Mouse (Mus musculus) forebrain, embryonic 14.5 days (tissue): ENCODE data around the gene Fez2. TPM values are rescaled to one million over a fixed set of nuclear protein-coding genes. Genes with fewer than 3 reads are reported as not detected.

Source experiments
- ATAC-seq: fragments of 200-750 bp; cut with Nextera tagmentation; 2 replicates; pipeline ENCODE4 v1.8.0; 2017; ENCODE audit warnings: mild to moderate bottlenecking, moderate library complexity
- DNase-seq: peaks from one replicate; pipeline ENCODE4 v3.0.0-alpha.2; 2015; ENCODE audit warnings: low spot score
- H3K27ac ChIP-seq: fragments of 300-500 bp; sonication (generic); 2 replicates; pipeline ENCODE4 v1.5.1; 2014; ENCODE audit warnings: low read depth, mild to moderate bottlenecking, control low read depth, low read length, moderate library complexity
- H3K27me3 ChIP-seq: fragments of 300-500 bp; sonication (generic); replicated peaks from 2 replicates; pipeline ENCODE4 v1.6.1; 2014; ENCODE audit warnings: low read length, control low read depth, mixed read lengths; ENCODE audit not compliant: control insufficient read depth, insufficient read depth
- H3K36me3 ChIP-seq: fragments of 300-500 bp; sonication (generic); 2 replicates; pipeline ENCODE4 v1.6.1; 2014; ENCODE audit warnings: low read length, control low read depth; ENCODE audit not compliant: control insufficient read depth, insufficient read depth
- H3K4me1 ChIP-seq: fragments of 300-500 bp; sonication (generic); 2 replicates; pipeline ENCODE4 v1.6.1; 2014; ENCODE audit warnings: antibody characterized with exemption, low read length, control low read depth; ENCODE audit not compliant: control insufficient read depth, insufficient read depth
- H3K4me2 ChIP-seq: fragments of 300-500 bp; sonication (generic); 2 replicates; pipeline ENCODE4 v1.6.1; 2014; ENCODE audit warnings: mild to moderate bottlenecking, control low read depth, low read length
- H3K4me3 ChIP-seq: fragments of 300-500 bp; sonication (generic); 2 replicates; pipeline ENCODE4 v1.5.1; 2014; ENCODE audit warnings: low read depth, low read length, control low read depth
- H3K9ac ChIP-seq: fragments of 300-500 bp; sonication (generic); 2 replicates; pipeline ENCODE4 v1.6.1; 2014; ENCODE audit warnings: mild to moderate bottlenecking, low read length, control low read depth, moderate library complexity
- H3K9me3 ChIP-seq: fragments of 300-500 bp; sonication (generic); replicated peaks from 2 replicates; pipeline ENCODE4 v1.6.1; 2016; ENCODE audit warnings: low read length, control low read depth, mixed read lengths; ENCODE audit not compliant: control insufficient read depth
- WGBS: fragments of 180-500 bp; shearing (Covaris S2); extraction: QIAGEN DNeasy Blood & Tissue Kit; methylation state at CpG from one replicate; pipeline ENCODE4 v1.1.7; 2014; 5-methylcytosine and 5-hydroxymethylcytosine counted together
- polyA plus RNA-seq: library from polyadenylated mRNA; unstranded; fragments of >200 nt; fragmentation: Nextera tagmentation; extraction: Ambion mirVana; gene quantifications from 2 replicates; pipeline ENCODE4 v1.2.1, GENCODE M21; 2014

Gene Fez2
- polyA plus RNA-seq, 1 experiment from 2014 or later = 42.6 TPM

DNA sequence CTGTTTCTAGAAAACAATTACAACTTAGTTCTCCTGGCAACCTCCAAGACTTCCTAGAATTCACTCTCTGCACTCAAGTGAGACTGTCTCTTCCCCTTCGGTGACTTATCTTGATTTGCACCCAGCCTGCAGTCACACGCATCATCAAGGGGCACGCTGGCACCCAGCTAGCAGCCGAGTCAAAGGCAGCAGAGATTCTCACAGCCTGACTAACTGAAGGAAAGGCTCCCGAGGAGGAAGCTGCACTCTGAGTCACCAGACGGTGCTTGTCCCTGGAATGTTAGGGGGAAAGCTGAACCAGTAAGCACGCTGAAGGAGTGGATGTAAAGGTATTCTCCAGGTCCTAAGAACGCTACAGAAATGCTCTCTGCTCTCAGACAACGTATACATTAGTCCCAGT lies 30.3 kb downstream of the Fez2 start:
- 90% methylated on average over 9 of the region's 9 CpGs for WGBS
- H3K27me3 ChIP-seq = no peaks in the 10 kb centered on the region
- H3K27ac ChIP-seq = no peak overlapping the region
- no peak overlapping the region for H3K9ac ChIP-seq
- no peaks in the 10 kb centered on the region for H3K9me3 ChIP-seq
- ATAC-seq (no peak), DNase-seq (no peak)
- H3K36me3 ChIP-seq = no peaks in the 10 kb centered on the region; the same call in 1 of the 2 replicates
- H3K4me2 ChIP-seq = no peak overlapping the region
- H3K4me3 ChIP-seq = no peak overlapping the region
- H3K4me1 ChIP-seq = no peaks in the 10 kb centered on the region

DNA sequence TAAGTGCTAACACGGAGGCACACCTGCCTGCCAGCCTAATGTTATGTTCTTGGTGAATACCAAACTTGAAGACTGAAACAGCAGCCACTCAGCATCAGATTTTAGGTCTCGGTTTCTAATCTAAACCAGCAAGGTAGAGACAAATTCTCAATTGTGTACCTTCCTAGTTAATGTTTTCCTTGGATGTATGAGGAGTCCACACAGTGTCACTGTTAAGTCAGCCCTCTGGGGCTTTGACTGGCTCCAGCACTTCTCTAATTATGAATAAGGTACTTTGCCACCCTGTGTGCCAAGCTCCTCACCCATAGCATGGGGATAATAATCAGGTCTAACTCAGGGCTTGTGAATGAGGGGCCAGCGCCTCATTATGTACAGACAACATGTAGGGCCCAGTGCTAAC lies 35.6 kb downstream of the Fez2 start:
- ATAC-seq (no peak), DNase-seq (no peak)
- H3K4me1 ChIP-seq = no peaks in the 10 kb centered on the region
- no peaks in the 10 kb centered on the region for H3K27me3 ChIP-seq
- no peak overlapping the region for H3K9ac ChIP-seq
- H3K4me2 ChIP-seq = no peak overlapping the region
- WGBS = 87% methylated on average over 3 of the region's 3 CpGs
- no peak overlapping the region for H3K4me3 ChIP-seq
- peaks cover 9% of the 10 kb centered on the region; the same call in 1 of the 2 replicates for H3K36me3 ChIP-seq
- H3K9me3 ChIP-seq = no peaks in the 10 kb centered on the region
- H3K27ac ChIP-seq = no peak overlapping the region

DNA sequence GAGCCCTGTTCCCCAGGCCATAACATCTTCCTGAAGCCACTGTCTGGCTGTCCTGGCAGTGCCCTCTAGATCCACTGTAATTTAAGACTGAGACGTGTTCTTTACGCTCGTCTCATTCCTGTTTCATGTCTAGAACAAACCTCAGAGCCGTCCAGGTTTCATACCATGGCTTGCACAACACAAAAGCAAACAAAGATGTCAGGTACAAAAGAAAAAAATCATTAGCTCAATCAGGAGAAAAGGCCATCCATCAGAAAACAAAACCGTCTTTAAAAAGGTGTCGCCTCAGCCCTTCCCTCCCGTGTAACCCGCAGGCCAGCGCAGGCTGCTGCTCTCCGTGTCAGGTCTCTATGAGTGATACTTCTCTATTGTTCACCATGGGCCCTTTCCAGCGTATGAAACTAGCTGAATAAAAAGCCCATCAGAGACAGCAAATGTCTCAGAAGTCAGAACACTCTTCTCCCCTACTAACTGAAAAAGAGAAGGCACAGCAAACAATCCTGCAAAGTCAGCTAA lies 38.2 kb downstream of the Fez2 start:
- Histone ChIP-seq H3K36me3 (peaks cover 9% of the 10 kb centered on the region; the same call in 1 of the 2 replicates), H3K27ac (no peak overlapping the region), H3K4me2 (no peak overlapping the region), H3K4me3 (no peak overlapping the region), H3K4me1 (no peaks in the 10 kb centered on the region), H3K9me3 (no peaks in the 10 kb centered on the region), H3K9ac (no peak overlapping the region), H3K27me3 (no peaks in the 10 kb centered on the region)
- no peak for DNase-seq
- 76% methylated on average over 11 of the region's 11 CpGs for WGBS
- no peak for ATAC-seq

DNA sequence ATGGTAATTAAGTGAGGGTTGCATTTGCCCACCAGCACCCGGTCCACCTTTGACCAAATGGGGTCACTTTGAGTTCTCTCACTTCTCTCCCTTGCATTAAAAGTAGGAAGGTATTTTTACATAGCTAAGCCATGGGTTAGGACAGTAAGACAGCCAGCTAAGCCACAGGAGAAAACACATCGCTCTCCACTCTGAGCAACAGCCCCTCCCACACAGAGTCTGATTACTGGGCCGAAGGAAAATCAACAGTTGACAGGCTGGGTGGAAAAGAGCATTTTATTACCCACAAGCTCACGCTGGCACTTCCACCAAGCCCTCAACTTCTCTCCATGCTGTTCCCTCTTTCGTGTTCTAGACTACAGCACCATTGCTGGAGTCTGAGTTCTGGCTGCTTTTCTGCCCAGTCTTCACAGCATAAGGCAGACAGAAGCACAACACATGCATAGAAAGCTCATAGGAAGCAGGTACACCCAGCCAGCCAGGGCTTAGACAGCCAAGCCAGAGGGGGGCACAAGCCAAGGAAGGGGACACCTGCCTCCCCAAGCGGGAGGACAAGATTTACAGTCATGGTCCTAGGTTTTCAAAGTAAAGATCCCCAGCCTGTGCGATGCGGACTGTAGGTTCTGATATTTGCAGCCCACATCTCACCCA lies 38.7 kb downstream of the Fez2 start:
- Histone ChIP-seq H3K36me3 (peaks cover 14% of the 10 kb centered on the region; the same call in 1 of the 2 replicates), H3K27ac (no peak overlapping the region), H3K4me3 (no peak overlapping the region), H3K9ac (no peak overlapping the region), H3K4me1 (no peaks in the 10 kb centered on the region), H3K4me2 (no peak overlapping the region), H3K27me3 (no peaks in the 10 kb centered on the region), H3K9me3 (no peaks in the 10 kb centered on the region)
- DNase-seq (no peak), ATAC-seq (no peak)
- 91% methylated on average over 8 of the region's 8 CpGs for WGBS

DNA sequence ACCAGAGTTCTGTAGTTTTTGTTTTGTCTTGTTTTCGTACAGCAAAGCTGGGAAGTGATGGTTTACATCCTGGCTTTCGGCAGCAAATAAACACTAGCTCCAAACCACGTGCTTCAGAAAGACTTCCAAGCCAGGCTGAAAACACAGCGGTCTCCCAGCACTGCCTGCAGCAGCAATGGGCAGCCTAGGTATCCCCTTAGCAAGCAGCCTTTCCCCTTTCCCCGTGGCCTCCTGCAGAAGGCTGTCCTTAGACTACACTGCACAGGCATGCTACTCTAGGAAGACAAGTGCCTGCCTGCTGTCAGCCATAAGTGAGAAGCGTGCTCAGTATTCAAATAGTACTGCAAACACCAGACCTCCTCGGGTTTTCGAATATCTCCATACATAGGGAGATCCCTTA lies 41.4 kb downstream of the Fez2 start:
- 86% methylated on average over 8 of the region's 8 CpGs for WGBS
- Histone ChIP-seq H3K27ac (no peak overlapping the region), H3K36me3 (peaks cover 27% of the 10 kb centered on the region; the same call in 1 of the 2 replicates), H3K9ac (no peak overlapping the region), H3K4me3 (no peak overlapping the region), H3K4me2 (no peak overlapping the region), H3K4me1 (no peaks in the 10 kb centered on the region), H3K9me3 (no peaks in the 10 kb centered on the region), H3K27me3 (no peaks in the 10 kb centered on the region)
- ATAC-seq (no peak), DNase-seq (no peak)

DNA sequence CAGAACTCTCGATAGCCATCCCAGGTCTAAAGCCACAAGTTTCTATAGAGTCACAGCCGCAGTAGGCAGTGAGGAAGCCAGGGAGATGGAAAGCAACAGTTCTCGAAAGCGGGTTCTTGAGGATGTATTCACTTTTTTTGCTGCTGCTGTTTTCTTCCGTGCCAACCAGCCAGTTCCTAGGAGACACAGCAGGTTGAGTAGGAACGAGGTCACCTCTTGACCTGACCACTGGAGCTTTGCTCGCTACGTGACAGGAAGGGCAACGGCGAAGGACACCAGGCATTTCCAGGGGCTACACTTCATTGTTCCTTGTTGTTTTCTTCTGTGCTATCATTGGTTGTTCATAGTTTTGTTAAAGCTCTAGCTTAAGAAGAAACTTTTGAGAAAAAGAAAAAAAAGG lies 43.2 kb downstream of the Fez2 start:
- Histone ChIP-seq H3K9ac (no peak overlapping the region), H3K27me3 (no peaks in the 10 kb centered on the region), H3K4me3 (no peak overlapping the region), H3K36me3 (peaks cover 27% of the 10 kb centered on the region; the same call in 1 of the 2 replicates), H3K9me3 (no peaks in the 10 kb centered on the region), H3K4me1 (no peaks in the 10 kb centered on the region), H3K27ac (no peak overlapping the region), H3K4me2 (no peak overlapping the region)
- WGBS = 81% methylated on average over 10 of the region's 10 CpGs
- DNase-seq (no peak), ATAC-seq (no peak)

DNA sequence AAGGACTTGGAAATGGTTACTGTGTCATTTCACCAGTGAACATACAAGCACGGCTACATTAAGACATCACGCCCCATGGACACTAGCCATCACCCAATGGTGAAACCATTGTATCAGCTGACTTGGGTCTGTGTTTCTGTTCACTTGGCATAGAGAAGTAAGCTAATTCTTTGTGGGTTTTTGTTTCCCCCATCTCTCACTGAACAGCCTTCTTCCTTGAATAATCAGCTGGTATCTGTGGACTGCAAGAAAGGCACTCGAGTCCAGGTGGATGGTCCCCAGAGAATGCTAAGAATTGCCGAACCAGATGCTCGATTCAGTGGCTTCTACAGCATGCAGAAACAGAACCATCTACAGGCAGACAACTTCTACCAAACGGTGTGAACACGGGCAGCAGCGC lies 44.1 kb downstream of the Fez2 start:
- Histone ChIP-seq H3K4me1 (no peaks in the 10 kb centered on the region), H3K36me3 (peaks cover 27% of the 10 kb centered on the region; the same call in 1 of the 2 replicates), H3K9ac (no peak overlapping the region), H3K27ac (no peak overlapping the region), H3K4me2 (no peak overlapping the region), H3K4me3 (no peak overlapping the region), H3K27me3 (no peaks in the 10 kb centered on the region), H3K9me3 (no peaks in the 10 kb centered on the region)
- WGBS = 92% methylated on average over 8 of the region's 8 CpGs
- ATAC-seq = no peak
- no peak for DNase-seq

DNA sequence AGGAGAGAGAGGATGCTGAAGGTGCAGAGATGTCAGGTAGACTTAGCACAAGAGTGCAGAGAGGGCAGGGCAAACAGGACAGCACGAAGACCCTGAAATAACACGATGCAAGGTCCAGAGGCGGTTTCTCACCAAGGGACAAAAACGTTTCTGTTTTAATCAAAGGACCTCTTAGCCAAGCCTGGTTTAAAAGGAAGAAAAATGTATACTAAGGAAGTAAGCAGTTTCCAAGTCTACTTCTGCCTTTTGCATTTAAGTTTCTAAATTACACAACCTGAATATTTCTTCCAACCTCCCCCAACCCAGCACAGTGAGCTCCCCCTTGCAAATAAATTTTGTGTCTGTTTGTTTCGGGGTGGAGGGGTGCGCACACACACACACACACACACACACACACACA lies 44.8 kb downstream of the Fez2 start:
- Histone ChIP-seq H3K4me2 (no peak overlapping the region), H3K9ac (no peak overlapping the region), H3K4me1 (no peaks in the 10 kb centered on the region), H3K4me3 (no peak overlapping the region), H3K27ac (no peak overlapping the region), H3K9me3 (no peaks in the 10 kb centered on the region), H3K27me3 (no peaks in the 10 kb centered on the region), H3K36me3 (peaks cover 25% of the 10 kb centered on the region; the same call in 1 of the 2 replicates)
- WGBS = 94% methylated on average over 6 of the region's 6 CpGs
- ATAC-seq (no peak), DNase-seq (no peak)

DNA sequence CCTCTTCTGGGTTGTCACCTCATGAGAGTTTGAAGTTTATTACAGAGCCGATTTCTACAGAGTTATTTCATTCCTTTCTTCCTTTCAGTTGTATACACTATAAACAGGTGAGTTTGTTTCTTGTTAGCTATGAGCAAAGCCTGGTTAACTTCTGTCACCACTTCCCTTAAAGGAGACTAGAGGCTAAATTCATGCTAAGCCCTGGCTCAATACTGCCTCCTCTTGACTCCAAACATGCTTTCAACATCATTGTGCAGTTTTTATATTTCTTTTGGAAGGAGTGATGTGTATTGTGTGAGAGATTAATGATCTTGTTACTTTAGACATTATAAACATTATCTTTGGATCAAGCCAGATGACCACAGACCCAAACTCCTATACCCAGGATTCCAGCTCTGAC lies 47.5 kb downstream of the Fez2 start:
- 0 out of 2 replicates have a peak, but pooled peaks cover 29% of the 10 kb centered on the region for H3K36me3 ChIP-seq
- 89% methylated on average over 1 of the region's 1 CpGs for WGBS

More for the DNA sequence above, 47.5 kb downstream of the Fez2 start:
- Histone ChIP-seq H3K9ac (no peak overlapping the region), H3K9me3 (no peaks in the 10 kb centered on the region), H3K27ac (no peak overlapping the region), H3K27me3 (no peaks in the 10 kb centered on the region), H3K4me1 (no peaks in the 10 kb centered on the region), H3K4me2 (no peak overlapping the region), H3K4me3 (no peak overlapping the region)
- ATAC-seq (no peak), DNase-seq (no peak)
